Mouse (Mus musculus): ENCODE data around the gene Manba.
"Not testable (repeated sequence)": the region's sequence is repeated elsewhere in the genome, so short reads cannot be mapped to it uniquely, and the experiment has no call there.

The Manba gene

DNA sequence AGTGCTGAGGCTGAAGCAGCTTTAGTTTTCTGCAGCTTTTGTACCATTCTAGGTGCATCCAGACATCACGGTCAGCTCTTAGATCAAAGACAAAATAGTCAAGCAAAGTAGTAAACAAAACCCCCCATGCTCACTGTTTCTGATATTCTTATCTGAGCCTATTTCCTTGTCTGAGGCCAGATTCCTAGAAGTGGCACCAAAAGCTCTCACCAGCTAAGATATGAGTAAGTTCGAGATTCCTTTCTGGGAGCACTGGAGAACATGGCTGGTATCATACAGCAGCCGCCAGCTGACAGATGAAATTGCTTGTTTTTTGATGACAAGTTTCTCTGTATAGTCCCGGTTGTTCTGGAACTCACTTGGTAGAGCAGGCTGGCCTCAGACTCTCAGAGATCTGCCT lies 2.4 kb downstream of the Manba start:
- DNase-seq (ENCODE audit: low spot score) = no peak

- no peak for DNase-seq (ENCODE audit: low spot score)
Observed at GRCm38 (mm10) chr3:135489865-135490520, 4.6 kb downstream of the Manba start.

DNA sequence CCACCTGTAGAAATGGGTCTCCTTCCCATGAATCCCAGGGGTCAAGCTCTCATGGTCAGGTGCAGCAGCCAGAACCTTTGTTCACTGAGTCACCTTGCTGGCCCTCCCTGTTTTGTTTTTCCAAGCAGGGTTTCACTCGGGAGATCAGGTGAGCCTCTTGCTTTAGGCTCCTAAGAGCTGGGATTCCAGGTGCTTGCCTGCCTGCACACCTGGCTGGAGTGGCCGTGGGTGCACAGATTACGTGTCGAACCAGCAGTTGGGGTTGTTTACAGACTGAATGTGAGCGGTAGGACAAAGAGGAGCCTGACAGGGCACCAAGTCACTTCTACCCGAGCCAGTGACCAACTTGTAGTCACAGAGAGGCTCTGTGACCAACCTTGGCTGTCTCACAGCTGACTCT lies 5.7 kb downstream of the Manba start:
- no peak for DNase-seq (ENCODE audit: low spot score)

- DNase-seq (ENCODE audit: low spot score) = peak; percentile 91
Observed at GRCm38 (mm10) chr3:135493320-135493719, 7.9 kb downstream of the Manba start.

DNA sequence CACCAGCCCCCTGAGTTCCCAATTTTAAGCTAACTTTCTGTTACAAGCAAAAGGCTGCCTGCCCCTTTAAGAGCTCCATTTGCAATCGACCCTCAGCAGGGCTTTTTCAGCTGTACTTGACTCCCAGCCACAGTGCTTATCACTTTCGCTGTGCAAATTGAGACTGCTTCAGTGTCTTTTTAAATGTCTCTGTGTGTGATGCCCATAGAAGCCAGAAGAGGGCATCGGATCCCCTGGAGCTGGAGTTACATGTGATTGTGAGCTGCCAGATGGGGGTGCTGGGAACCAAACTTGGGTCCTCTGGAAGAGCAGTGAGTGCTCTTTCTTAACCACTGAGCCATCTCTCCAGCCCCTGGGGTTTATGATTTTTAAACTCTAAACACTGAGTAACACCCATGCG lies 12.5 kb downstream of the Manba start:
- DNase-seq (ENCODE audit: low spot score) = not testable (repeated sequence)

- DNase-seq (ENCODE audit: low spot score) = no peak
Observed at GRCm38 (mm10) chr3:135498891-135499290, 13.5 kb downstream of the Manba start.

DNA sequence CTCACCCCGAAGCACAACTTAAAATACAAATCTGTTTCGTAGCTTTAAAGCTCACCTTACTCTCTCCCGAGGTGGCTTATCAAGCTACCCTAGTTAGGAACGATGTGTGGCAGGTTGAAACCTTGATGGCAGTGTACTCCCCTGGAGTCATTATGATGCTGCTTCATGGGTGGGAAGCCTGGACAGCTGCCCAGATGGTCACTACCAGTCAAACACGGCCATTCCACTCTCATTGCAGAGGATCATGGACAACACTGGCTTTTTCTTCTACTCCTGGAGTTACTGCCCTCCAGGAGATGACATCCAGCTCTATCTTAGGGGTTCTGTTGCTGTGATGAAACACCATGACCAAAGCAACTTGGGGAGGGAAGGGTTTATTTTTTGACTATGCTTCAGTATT lies 17.7 kb downstream of the Manba start:
- no peak for DNase-seq (ENCODE audit: low spot score)

GRCm38 (mm10) chr3:135505369-135505909 lies 20.0 kb downstream of the Manba start:
- peak; percentile 83 for DNase-seq (ENCODE audit: low spot score)

GRCm38 (mm10) chr3:135505916-135506482 lies 20.6 kb downstream of the Manba start:
- no peak for DNase-seq (ENCODE audit: low spot score)

- no peak for DNase-seq (ENCODE audit: low spot score)
Observed at GRCm38 (mm10) chr3:135507506-135507905, 22.1 kb downstream of the Manba start.

GRCm38 (mm10) chr3:135508191-135508590 lies 22.8 kb downstream of the Manba start:
- DNase-seq (ENCODE audit: low spot score) = no peak

DNA sequence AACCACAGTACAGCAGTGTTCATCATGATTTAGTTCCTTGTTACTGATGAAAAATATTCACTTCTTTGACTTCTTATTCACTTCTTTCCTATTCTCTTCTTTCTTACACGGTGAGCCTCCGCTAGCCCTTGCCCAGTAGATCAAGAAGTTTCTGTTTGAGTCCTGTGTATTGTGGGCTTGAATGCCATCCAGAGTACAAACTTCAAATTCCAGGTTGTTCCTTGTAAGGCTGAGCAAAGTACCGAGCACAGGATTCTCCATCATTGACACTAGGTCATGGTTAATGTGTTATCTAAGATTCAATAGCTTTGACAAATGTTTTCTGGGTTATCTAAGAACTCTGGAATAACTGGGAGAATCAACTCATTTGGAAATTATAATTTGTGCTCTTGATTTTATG lies 25.0 kb downstream of the Manba start:
- DNase-seq (ENCODE audit: low spot score) = no peak

GRCm38 (mm10) chr3:135511683-135512082 lies 26.3 kb downstream of the Manba start:
- no peak for DNase-seq (ENCODE audit: low spot score)

- no peak for DNase-seq (ENCODE audit: low spot score)
Observed at GRCm38 (mm10) chr3:135513270-135513669, 27.9 kb downstream of the Manba start.

- no peak for DNase-seq (ENCODE audit: low spot score)
Observed at GRCm38 (mm10) chr3:135513800-135514425, 28.5 kb downstream of the Manba start.

DNA sequence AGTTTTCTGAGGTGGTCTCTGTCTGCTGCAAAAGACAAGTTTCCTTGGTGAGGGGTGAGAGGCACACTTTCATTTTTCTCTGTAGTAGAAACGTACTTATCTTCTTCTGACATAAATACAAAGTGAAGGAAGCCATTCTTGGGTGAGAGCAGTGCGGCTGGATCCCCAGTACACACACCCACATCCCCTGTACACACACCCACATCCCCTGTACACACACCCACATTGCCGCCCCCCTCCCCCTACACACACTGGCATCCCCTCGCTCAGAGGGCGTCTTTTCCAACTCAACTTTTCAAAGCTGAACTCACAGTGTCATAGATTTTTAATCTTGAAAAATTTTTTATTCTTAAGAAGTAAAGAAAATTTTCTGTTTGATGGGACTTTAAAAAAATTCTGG lies 29.8 kb downstream of the Manba start:
- DNase-seq (ENCODE audit: low spot score) = no peak

- peak; percentile 46 for DNase-seq (ENCODE audit: low spot score)
Observed at GRCm38 (mm10) chr3:135516891-135517290, 31.5 kb downstream of the Manba start.

DNA sequence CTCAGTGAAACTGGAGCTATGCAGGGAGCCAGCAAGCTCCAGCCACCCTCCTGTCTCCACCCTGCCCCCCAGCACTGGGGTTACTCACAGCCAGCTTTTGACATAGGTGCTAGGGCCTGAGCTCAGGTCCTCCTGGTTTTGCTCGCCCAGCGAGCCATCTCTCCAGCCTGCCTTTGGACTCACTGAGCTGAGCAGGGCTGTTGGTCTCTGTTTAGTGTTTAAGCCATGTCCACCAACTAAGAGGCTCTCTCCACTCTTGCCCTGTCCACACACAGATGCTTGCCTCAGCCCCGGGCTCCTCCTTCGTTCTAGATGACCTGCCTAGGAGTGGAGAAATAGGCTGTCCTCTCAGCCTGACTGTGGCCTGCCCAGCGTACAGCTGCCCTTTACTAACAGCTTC lies 33.5 kb downstream of the Manba start:
- DNase-seq (ENCODE audit: low spot score) = peak; percentile 29

DNA sequence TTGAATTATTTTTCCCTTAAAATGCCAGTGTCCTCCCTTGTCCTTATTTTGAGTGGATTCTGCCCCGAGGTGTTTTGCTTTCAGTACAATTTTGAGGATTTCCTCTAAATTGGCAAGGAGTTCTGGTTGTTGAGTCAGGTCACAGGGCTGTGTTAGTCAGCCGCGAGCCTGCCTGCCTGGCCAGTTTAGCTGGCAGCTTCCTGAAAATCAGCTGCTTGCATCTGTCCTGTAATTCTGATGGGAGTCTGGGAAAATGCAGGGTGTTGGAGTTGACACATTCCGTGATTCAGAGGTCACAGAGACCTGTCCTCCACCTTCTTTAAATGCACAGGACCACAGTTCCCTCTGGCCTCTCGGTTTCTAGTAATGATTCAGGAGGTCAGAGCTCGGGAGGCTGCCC lies 34.2 kb downstream of the Manba start:
- peak; percentile 75 for DNase-seq (ENCODE audit: low spot score)

DNA sequence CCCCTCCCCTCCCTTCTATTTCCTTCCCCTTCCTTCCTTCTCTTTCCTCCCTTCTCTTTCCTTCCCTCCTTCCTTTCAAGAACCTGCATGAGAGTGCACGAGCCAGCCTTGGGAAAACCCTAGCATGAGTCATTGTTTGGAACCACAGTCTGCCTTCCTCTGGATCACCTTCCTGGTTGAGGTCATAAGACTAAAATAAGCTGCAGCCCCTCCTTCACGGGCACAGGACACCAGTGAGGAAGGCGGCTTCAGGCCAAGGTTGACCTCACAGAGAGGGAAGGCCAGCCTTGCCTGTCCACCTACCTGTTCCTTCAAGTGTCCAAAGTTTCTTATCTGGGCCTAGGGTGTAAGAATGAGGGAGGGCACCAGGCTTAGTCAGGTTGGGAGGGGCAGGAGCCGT lies 36.6 kb downstream of the Manba start:
- DNase-seq (ENCODE audit: low spot score) = peak; percentile 36

DNA sequence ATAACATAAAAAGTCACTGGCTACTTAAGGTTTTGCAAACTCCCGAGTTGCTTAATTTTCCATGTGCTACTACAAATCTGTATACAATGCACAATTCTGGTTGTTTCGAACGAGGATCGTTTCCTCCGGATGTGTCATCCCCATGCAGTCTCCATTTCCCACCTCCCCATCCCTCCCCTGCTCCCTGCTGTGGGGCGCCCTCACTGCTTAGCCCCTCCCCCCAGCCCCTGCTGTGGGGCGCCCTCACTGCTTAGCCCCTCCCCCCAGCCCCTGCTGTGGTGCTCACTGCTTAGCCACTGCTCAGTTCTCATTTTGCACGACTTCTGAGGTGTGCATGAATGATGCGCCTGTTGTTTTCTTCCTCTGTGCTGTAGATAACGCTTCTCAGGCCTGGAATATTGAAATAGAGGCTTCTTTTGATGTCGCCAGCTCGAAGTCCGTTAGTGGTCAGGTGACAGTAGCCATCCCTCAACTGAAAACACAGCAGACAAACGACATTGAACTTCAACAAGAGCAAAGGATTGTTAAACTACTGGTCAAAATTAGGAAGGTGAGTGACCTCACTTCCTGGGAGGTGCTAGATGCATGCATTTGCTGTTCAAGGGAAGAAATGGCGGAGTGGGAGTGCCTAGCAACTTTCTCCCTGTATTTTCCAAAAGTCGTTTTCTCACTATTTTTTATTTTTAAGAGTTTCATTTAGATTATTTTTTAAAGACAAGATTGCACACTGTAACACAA lies 37.4 kb downstream of the Manba start:
- DNase-seq (ENCODE audit: low spot score) = no peak

GRCm38 (mm10) chr3:135524900-135525299 lies 39.5 kb downstream of the Manba start:
- DNase-seq (ENCODE audit: low spot score) = not testable (repeated sequence)

DNA sequence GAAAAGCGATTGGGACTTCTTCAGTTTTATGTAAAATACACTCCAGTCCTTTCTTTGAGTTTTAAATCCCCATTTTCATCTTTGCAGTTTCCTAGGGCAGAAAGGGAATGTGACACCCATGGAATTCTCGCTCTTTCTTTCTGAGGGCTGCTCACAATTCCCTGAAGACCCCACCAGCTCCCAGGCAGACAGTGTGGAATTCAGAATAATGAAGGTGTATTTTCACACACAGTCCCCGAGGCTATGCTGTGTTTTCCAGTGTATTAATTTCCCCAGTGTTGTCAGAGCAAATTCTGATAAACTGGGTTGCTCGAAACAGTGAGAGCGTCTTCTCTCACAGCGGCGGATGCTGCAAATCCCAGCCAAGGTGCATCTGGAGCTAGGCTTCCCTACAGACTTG lies 44.3 kb downstream of the Manba start:
- DNase-seq (ENCODE audit: low spot score) = no peak

Measured in adipocyte (in vitro differentiated cells).